Mouse (Mus musculus) liver, embryonic 11.5 days (tissue): ENCODE measurements at regions not wholly inside any gene's neighbourhood (a gene's known extent, or its start where the extent isn't known, plus 50 kb on each side); places are given as distances from the start of the nearest gene placed in this dataset.

Experiments used
- ATAC-seq: fragments of 200-750 bp; cut with Nextera tagmentation; replicated peaks from 2 replicates; pipeline ENCODE4 v1.8.0; 2017; ENCODE audit warnings: moderate number of reproducible peaks, mild to moderate bottlenecking, moderate TSS enrichment, moderate library complexity; ENCODE audit not compliant: low FRiP score
- DNase-seq: peaks from one replicate; pipeline ENCODE4 v3.0.0-alpha.2; 2017; ENCODE audit warnings: low spot score
- H3K27ac ChIP-seq: fragments of 300-500 bp; sonication (generic); 2 replicates; pipeline ENCODE4 v1.5.1; 2014; ENCODE audit warnings: mild to moderate bottlenecking, low read depth, low read length, control low read depth
- H3K27me3 ChIP-seq: fragments of 300-500 bp; sonication (generic); replicated peaks from 2 replicates; pipeline ENCODE4 v1.6.1; 2014; ENCODE audit warnings: low read length, mixed read lengths; ENCODE audit not compliant: control insufficient read depth, insufficient read depth
- H3K36me3 ChIP-seq: fragments of 300-500 bp; sonication (generic); 2 replicates; pipeline ENCODE4 v1.6.1; 2014; ENCODE audit warnings: mild to moderate bottlenecking, low read length, moderate library complexity, mixed read lengths; ENCODE audit not compliant: control insufficient read depth, insufficient read depth
- H3K4me1 ChIP-seq: fragments of 300-500 bp; sonication (generic); replicated peaks from 2 replicates; pipeline ENCODE4 v1.6.1; 2014; ENCODE audit warnings: low read length, mixed read lengths; ENCODE audit not compliant: control insufficient read depth, insufficient read depth
- H3K4me2 ChIP-seq: fragments of 300-500 bp; sonication (generic); 2 replicates; pipeline ENCODE4 v1.6.1; 2014; ENCODE audit warnings: mild to moderate bottlenecking, control low read depth, moderate library complexity
- H3K4me3 ChIP-seq: fragments of 300-500 bp; sonication (generic); 2 replicates; pipeline ENCODE4 v1.5.1; 2014; ENCODE audit warnings: low read depth, low read length, control low read depth
- H3K9ac ChIP-seq: fragments of 300-500 bp; sonication (generic); 2 replicates; pipeline ENCODE4 v1.6.1; 2014; ENCODE audit warnings: low read depth, low read length, control low read depth
- H3K9me3 ChIP-seq: fragments of 300-500 bp; sonication (generic); 2 replicates; pipeline ENCODE4 v1.6.1; 2016; ENCODE audit warnings: low read length, inconsistent platforms, mixed read lengths; ENCODE audit not compliant: control insufficient read depth
- WGBS: fragments of 180-500 bp; shearing (Covaris S2); extraction: QIAGEN DNeasy Blood & Tissue Kit; methylation state at CpG from one replicate; pipeline ENCODE4 v1.1.7; 2014; 5-methylcytosine and 5-hydroxymethylcytosine counted together

DNA sequence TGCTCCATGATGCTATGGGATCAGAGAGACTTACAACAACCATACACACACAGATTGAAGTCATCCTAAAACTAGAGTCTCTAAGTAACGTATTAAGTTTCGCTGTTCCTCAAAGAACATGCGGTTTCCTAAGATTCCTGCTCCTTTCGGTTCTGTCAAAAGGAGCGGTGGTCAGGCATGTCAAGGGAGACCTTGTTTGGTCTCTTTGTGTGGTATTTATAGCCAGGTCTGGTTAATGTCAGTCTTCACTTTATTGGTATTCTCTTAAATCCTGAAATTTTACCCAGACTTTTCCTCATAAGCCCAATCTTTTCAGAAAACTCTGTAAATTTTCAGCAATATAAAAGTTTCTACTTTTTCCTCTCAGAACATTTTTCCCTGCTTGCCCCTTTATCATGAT is 166.5 kb downstream of the Isl1 start:
- H3K9me3 ChIP-seq: no peaks in the 10 kb centered on the region
- no peak for ATAC-seq
- H3K27ac ChIP-seq: no peak overlapping the region
- no peaks in the 10 kb centered on the region for H3K36me3 ChIP-seq
- H3K4me3 ChIP-seq: no peak overlapping the region
- WGBS: 44% methylated on average over 5 of the region's 5 CpGs
- H3K4me1 ChIP-seq: no peaks in the 10 kb centered on the region
- H3K27me3 ChIP-seq: no peaks in the 10 kb centered on the region
- no peak overlapping the region for H3K9ac ChIP-seq
- H3K4me2 ChIP-seq: no peak overlapping the region
- DNase-seq: no peak

- Histone ChIP-seq H3K4me2 (no peak overlapping the region), H3K4me1 (no peaks in the 10 kb centered on the region), H3K4me3 (no peak overlapping the region), H3K9me3 (no peaks in the 10 kb centered on the region), H3K27me3 (no peaks in the 10 kb centered on the region), H3K36me3 (no peaks in the 10 kb centered on the region), H3K27ac (no peak overlapping the region), H3K9ac (no peak overlapping the region)
- 86% methylated on average over 1 of the region's 1 CpGs for WGBS
- ATAC-seq (no peak), DNase-seq (no peak)
These were observed 190.8 kb downstream of the Isl1 start for GRCm38 (mm10) chr13:116118664-116119063.

DNA sequence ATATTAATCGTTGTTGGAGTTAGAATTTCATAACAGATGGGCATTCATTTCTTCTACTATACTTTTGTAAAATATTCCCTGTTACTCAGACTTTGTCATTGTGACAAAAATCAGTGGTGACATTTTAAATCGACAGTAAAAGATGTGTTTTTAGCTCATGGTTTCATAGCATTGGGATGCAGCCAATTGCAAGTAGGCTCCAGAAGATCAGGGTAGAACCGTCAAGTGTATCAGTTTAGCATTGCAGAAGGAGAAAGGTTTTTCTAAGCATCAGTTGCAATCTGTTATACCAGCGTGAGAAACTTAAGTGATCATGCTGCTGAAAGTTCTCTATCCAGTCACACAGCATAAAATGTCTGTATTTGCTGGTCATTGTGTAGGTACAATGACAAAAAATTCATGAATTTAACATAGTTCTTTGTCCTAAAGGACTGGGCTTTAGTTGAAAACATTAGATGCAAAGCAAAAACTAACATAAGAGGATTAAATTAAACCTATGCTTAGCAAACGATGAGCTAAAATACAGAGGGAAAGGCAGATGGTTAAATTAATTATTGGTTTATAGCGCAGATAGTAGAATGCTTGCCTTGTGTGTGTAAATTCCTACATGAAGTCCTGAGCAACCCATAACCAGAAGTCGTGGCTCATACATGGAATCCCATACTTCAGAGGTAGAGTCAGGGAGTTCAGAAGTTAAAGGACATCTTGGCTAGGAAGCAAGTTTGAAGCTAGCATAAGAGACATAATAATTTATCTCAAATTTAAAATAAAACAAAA is 198.3 kb downstream of the Isl1 start:
- Histone ChIP-seq H3K4me2 (no peak overlapping the region), H3K4me1 (no peaks in the 10 kb centered on the region), H3K27ac (no peak overlapping the region), H3K27me3 (no peaks in the 10 kb centered on the region), H3K4me3 (no peak overlapping the region), H3K9me3 (no peaks in the 10 kb centered on the region), H3K9ac (no peak overlapping the region), H3K36me3 (no peaks in the 10 kb centered on the region)
- no peak for ATAC-seq
- WGBS: 75% methylated on average over 7 of the region's 7 CpGs
- no peak for DNase-seq

- Histone ChIP-seq H3K4me3 (no peak overlapping the region), H3K36me3 (no peaks in the 10 kb centered on the region), H3K27ac (no peak overlapping the region), H3K9ac (no peak overlapping the region), H3K4me2 (no peak overlapping the region), H3K4me1 (no peaks in the 10 kb centered on the region), H3K9me3 (no peaks in the 10 kb centered on the region), H3K27me3 (no peaks in the 10 kb centered on the region)
- 91% methylated on average over 2 of the region's 2 CpGs for WGBS
- no peak for ATAC-seq
- no peak for DNase-seq
These were observed 198.9 kb downstream of the Isl1 start for GRCm38 (mm10) chr13:116110578-116110977.

- no peak for DNase-seq
- no peak for ATAC-seq
- no peak overlapping the region for H3K4me3 ChIP-seq
- no peaks in the 10 kb centered on the region for H3K9me3 ChIP-seq
- no peaks in the 10 kb centered on the region for H3K4me1 ChIP-seq
- H3K36me3 ChIP-seq: no peaks in the 10 kb centered on the region
- H3K27me3 ChIP-seq: no peaks in the 10 kb centered on the region
- H3K9ac ChIP-seq: no peak overlapping the region
- no peak overlapping the region for H3K4me2 ChIP-seq
- WGBS: 66% methylated on average over 4 of the region's 4 CpGs
- no peak overlapping the region for H3K27ac ChIP-seq
These were observed 221.8 kb downstream of the Isl1 start for GRCm38 (mm10) chr13:116087541-116088308.

DNA sequence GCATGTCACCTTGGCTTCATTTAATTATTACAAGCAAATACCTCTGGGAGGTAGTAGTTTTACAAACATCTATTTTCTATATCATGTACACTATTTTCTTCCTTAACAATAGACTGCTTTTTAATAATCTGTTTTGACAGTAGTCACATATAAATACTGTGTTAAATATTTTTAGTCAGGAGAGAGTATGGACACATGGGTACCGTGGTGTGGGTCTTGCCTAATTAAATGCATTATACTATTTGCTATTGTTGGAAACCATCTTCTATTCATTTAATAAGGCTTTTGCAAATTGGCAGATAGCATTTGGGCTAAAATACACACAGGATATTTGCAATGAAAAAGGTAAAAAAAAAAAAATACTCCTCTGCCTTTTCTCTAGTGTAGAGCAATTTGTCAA is 222.3 kb downstream of the Isl1 start:
- ATAC-seq (no peak), DNase-seq (no peak)
- H3K27ac ChIP-seq: no peak overlapping the region
- H3K36me3 ChIP-seq: no peaks in the 10 kb centered on the region
- H3K4me1 ChIP-seq: no peaks in the 10 kb centered on the region
- no peak overlapping the region for H3K4me2 ChIP-seq
- no peak overlapping the region for H3K9ac ChIP-seq
- no peaks in the 10 kb centered on the region for H3K9me3 ChIP-seq
- 94% methylated on average over 1 of the region's 1 CpGs for WGBS
- H3K27me3 ChIP-seq: no peaks in the 10 kb centered on the region
- no peak overlapping the region for H3K4me3 ChIP-seq

DNA sequence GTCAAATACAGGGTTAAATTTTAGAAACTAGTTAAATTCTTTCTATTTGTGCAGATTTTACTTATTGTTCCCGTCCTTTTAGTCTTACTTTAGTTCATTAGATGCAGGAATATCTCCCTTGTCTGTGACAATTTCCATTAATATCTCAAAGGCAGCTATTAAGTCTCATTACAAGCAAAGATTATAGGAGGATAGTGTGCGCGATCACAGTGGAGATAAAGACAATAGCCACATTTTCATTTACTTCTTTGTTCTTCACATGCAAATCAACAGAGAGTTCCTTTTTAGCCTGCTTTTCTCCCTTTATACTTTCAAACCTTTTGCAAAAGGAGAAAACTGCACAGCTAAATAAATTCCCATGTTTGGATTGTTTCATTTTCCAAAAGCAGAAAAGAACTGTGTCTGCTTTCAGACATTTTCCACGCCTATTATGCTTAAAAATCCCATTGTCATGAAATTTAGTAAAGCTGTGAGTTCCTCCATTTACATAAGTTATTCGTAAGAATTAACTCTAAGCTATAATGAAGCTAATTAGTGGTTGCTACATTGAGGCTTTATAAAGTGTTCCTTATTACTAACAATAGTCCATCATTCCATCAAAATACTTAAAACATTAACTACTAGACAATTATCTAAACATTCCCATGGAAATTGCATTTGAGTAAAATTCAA is 252.4 kb downstream of the Isl1 start:
- Histone ChIP-seq H3K27me3 (no peaks in the 10 kb centered on the region), H3K9me3 (no peaks in the 10 kb centered on the region), H3K4me1 (no peaks in the 10 kb centered on the region), H3K4me2 (no peak overlapping the region), H3K36me3 (no peaks in the 10 kb centered on the region), H3K9ac (no peak overlapping the region), H3K27ac (no peak overlapping the region), H3K4me3 (no peak overlapping the region)
- ATAC-seq (no peak), DNase-seq (no peak)
- WGBS: 77% methylated on average over 5 of the region's 5 CpGs

DNA sequence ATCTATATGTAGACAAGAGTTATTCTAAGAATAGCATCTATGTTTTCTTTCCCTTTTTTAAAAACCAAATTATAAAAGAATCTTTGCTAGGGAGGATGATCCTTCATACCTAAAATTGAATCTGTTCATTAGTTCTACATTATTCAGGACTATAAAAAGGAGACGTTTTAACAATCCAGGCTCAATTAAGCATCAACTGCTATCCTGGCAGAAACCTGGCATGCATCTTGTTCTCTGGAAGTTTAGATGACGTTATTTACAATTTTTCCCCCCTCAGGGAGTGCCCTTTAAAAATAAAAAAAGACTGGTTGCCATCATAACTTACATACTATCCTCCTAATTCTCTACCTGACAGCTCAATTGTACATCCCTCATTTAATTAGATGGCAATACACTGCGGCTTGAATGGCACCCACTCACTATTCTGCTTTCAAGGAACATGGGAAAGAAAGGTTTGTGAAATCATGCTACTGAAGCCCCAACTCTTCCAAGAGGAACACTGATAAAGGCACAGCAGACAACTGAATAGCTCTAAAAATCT is 253.3 kb downstream of the Isl1 start:
- Histone ChIP-seq H3K27ac (no peak overlapping the region), H3K9ac (no peak overlapping the region), H3K9me3 (no peaks in the 10 kb centered on the region), H3K4me1 (no peaks in the 10 kb centered on the region), H3K36me3 (no peaks in the 10 kb centered on the region), H3K27me3 (no peaks in the 10 kb centered on the region), H3K4me2 (no peak overlapping the region), H3K4me3 (no peak overlapping the region)
- WGBS: 75% methylated on average over 3 of the region's 3 CpGs
- no peak for ATAC-seq
- DNase-seq: no peak
